ENCODE assay signal across 10 mouse cellular contexts in genomic region chr7:30295103-30295502, GRCm38 (mm10). TPM values are rescaled to one million over a fixed set of nuclear protein-coding genes. Genes with fewer than 3 reads are reported as not detected.
A peak's percentile ranks its signal among the peaks of the same experiment; 100 is the strongest.
DNase-seq lines count a peak whose midpoint lies in the region; ATAC-seq and TF ChIP-seq lines count a peak whose summit lies in the region.
"Had no signal": no experiment of that assay in that cellular context is flagged by ENCODE, and none has a peak within 500 bp of the region (broad histone marks: within the 10 kb centered on the region; RNA-seq: fewer than 3 reads in every experiment).

No protein-coding gene starts in this region.

- intact Hi-C loops in gastrocnemius, postnatal 14 days (cut with DNase I; ENCODE audit: low total_unique reads), result no loop called here

- peak; percentile 29; the same call in 1 of the 2 replicates for ATAC-seq in intestine, embryonic 16.5 days
- ATAC-seq in intestine, postnatal 0 days, result no peak

- 0 out of 2 replicates have a peak, but pooled peaks cover 5% of the 10 kb centered on the region for H3K4me1 ChIP-seq in intestine, embryonic 16.5 days (ENCODE audit: control insufficient read depth, insufficient read depth, low read length)
- H3K4me1 ChIP-seq in intestine, postnatal 0 days (replicated peaks; ENCODE audit: control insufficient read depth, insufficient read depth, low read length), result no peaks in the 10 kb centered on the region

- WGBS in intestine, embryonic 16.5 days, result 51% methylated on average over 10 of the region's 10 CpGs
- 47% methylated on average over 10 of the region's 10 CpGs for WGBS in intestine, postnatal 0 days

- H3K9me3 ChIP-seq in intestine, embryonic 16.5 days (ENCODE audit: control insufficient read depth, low read length), result no peaks in the 10 kb centered on the region
- H3K9me3 ChIP-seq in intestine, postnatal 0 days (ENCODE audit: control insufficient read depth), result no peaks in the 10 kb centered on the region
- H3K9me3 ChIP-seq: embryonic facial prominence, embryonic 12.5 days had no signal

- H3K36me3 ChIP-seq in intestine, embryonic 16.5 days (ENCODE audit: control insufficient read depth, insufficient read depth, low read length), result 0 out of 2 replicates have a peak, but pooled peaks cover 3% of the 10 kb centered on the region
- peaks cover 12% of the 10 kb centered on the region; the same call in 1 of the 2 replicates for H3K36me3 ChIP-seq in intestine, postnatal 0 days (ENCODE audit: control insufficient read depth, insufficient read depth)

- no peak overlapping the region for H3K27ac ChIP-seq in intestine, embryonic 16.5 days (ENCODE audit: low read length)
- H3K27ac ChIP-seq in intestine, postnatal 0 days (ENCODE audit: low read depth, low read length), result no peak overlapping the region
- H3K27ac ChIP-seq: embryonic facial prominence, embryonic 12.5 days had no signal

- TF ChIP-seq CTCF in intestine, postnatal 0 days (IDR thresholded peaks at IDR 0.05; ENCODE audit: low read depth), result no peak

- peak; percentile 69 for DNase-seq in right cerebral cortex, adult 18-20 months
- no peak for DNase-seq in right cerebral cortex, postnatal 10 days (ENCODE audit: low spot score in 2 of 2)
- peak; percentile 54 for DNase-seq in gastrocnemius, postnatal 14 days
- DNase-seq in testis, postnatal 10 days (ENCODE audit: low spot score), result peak; percentile 78
- no peak for DNase-seq in MN1 (ENCODE audit: low spot score)
- no peak for DNase-seq in retina, embryonic 14.5 days (ENCODE audit: low spot score)
- DNase-seq: thymus, postnatal 4 days had no signal

- H3K9ac ChIP-seq in intestine, embryonic 16.5 days (ENCODE audit: low read depth, low read length), result no peak overlapping the region
- H3K9ac ChIP-seq in intestine, postnatal 0 days (ENCODE audit: low read depth, low read length), result no peak overlapping the region
- H3K9ac ChIP-seq: embryonic facial prominence, embryonic 12.5 days had no signal

- no peaks in the 10 kb centered on the region for H3K27me3 ChIP-seq in intestine, embryonic 16.5 days (replicated peaks; ENCODE audit: control insufficient read depth, insufficient read depth, low read length)
- no peaks in the 10 kb centered on the region; the same call in 1 of the 2 replicates for H3K27me3 ChIP-seq in intestine, postnatal 0 days (replicated peaks; ENCODE audit: control insufficient read depth, insufficient read depth, low read length)
- H3K27me3 ChIP-seq: embryonic facial prominence, embryonic 12.5 days had no signal

- no peak overlapping the region for H3K4me3 ChIP-seq in intestine, embryonic 16.5 days (ENCODE audit: low read length)
- H3K4me3 ChIP-seq in intestine, postnatal 0 days (ENCODE audit: low read depth, low read length), result no peak overlapping the region
- H3K4me3 ChIP-seq: embryonic facial prominence, embryonic 12.5 days had no signal

- H3K4me2 ChIP-seq in intestine, embryonic 16.5 days (ENCODE audit: low read depth, low read length), result no peak overlapping the region
- no peak overlapping the region for H3K4me2 ChIP-seq in intestine, postnatal 0 days (replicated peaks; ENCODE audit: low read depth)
- H3K4me2 ChIP-seq: embryonic facial prominence, embryonic 12.5 days had no signal

RNA-seq across cellular contexts. Expression of gene Clip3, which starts 3.6 kb away (rescaled TPM):
- polyA plus RNA-seq in intestine, embryonic 16.5 days (2015; fragmentation: Nextera tagmentation; extraction: Ambion mirVana), result 20.9 and 22.1 TPM in 2 replicates
- polyA plus RNA-seq in intestine, postnatal 0 days (2015; fragmentation: Nextera tagmentation; extraction: Ambion mirVana), result 8.6 and 9.7 TPM in 2 replicates
- 10 to 100 TPM; 18.2 to 20.9 TPM for total RNA-seq in gastrocnemius, postnatal 14 days (2021)

RNA-seq across cellular contexts. Expression of gene Alkbh6, which starts 13.4 kb away (rescaled TPM):
- polyA plus RNA-seq in intestine, embryonic 16.5 days (2015; fragmentation: Nextera tagmentation; extraction: Ambion mirVana), result 68.8 and 70.6 TPM in 2 replicates
- 58.2 and 63.5 TPM in 2 replicates for polyA plus RNA-seq in intestine, postnatal 0 days (2015; fragmentation: Nextera tagmentation; extraction: Ambion mirVana)
- 10 to 100 TPM; 16.0 to 17.4 TPM for total RNA-seq in gastrocnemius, postnatal 14 days (2021)

RNA-seq across cellular contexts. Expression of gene Wdr62, which starts 14.9 kb away (rescaled TPM):
- 5.7 and 7.3 TPM in 2 replicates for polyA plus RNA-seq in intestine, embryonic 16.5 days (2015; fragmentation: Nextera tagmentation; extraction: Ambion mirVana)
- polyA plus RNA-seq in intestine, postnatal 0 days (2015; fragmentation: Nextera tagmentation; extraction: Ambion mirVana), result 3.5 TPM in 2 replicates
- total RNA-seq in gastrocnemius, postnatal 14 days (2021), result 1 to 10 TPM; 2.9 to 3.1 TPM

RNA-seq across cellular contexts. Expression of gene Thap8, which starts 15.2 kb away (rescaled TPM):
- 0.22 and 0.37 TPM in 2 replicates for polyA plus RNA-seq in intestine, embryonic 16.5 days (2015; fragmentation: Nextera tagmentation; extraction: Ambion mirVana)
- polyA plus RNA-seq in intestine, postnatal 0 days (2015; fragmentation: Nextera tagmentation; extraction: Ambion mirVana), result 0.14 and 0.22 TPM in 2 replicates
- under 1 TPM; 0.16 to 0.29 TPM for total RNA-seq in gastrocnemius, postnatal 14 days (2021)

RNA-seq across cellular contexts. Expression of gene Syne4, which starts 19.5 kb away (rescaled TPM):
- 58.9 and 59.7 TPM in 2 replicates for polyA plus RNA-seq in intestine, embryonic 16.5 days (2015; fragmentation: Nextera tagmentation; extraction: Ambion mirVana)
- polyA plus RNA-seq in intestine, postnatal 0 days (2015; fragmentation: Nextera tagmentation; extraction: Ambion mirVana), result 12.5 and 16.3 TPM in 2 replicates
- total RNA-seq in gastrocnemius, postnatal 14 days (2021), result 1 to 10 TPM; 1.0 to 1.1 TPM

Comparison
In these comparisons a context has a peak if more than half of its experiments do, and no peak if none do; other contexts are left out.
1. DNase-seq: peak in right cerebral cortex, adult 18-20 months (single experiment), gastrocnemius, postnatal 14 days (single experiment) and testis, postnatal 10 days (single experiment); none in right cerebral cortex, postnatal 10 days (0 of 2), MN1 (single experiment) and retina, embryonic 14.5 days (single experiment).